Mouse (Mus musculus) MEL (cell line): ENCODE results near the gene Ctsw. TPM values are rescaled to one million over a fixed set of nuclear protein-coding genes. Genes with fewer than 3 reads are reported as not detected.

ENCODE experiments used
- DNase-seq: peaks from one replicate; pipeline ENCODE4 v3.0.0; 2011; ENCODE audit warnings: low read depth, low spot score
- H3K27ac ChIP-seq: 2 replicates; pipeline ENCODE4 v1.5.1; 2012; ENCODE audit warnings: low read depth, mild to moderate bottlenecking, control low read depth, low read length, moderate library complexity; ENCODE audit not compliant: control insufficient read depth
- H3K27me3 ChIP-seq, 2 experiments: fragments of 150-350 bp in 1 of 2; sonication (generic) in 1 of 2; 2 replicates each; pipeline ENCODE4 v1.6.1; 2012; ENCODE audit warnings: low read length in 2 of 2, mild to moderate bottlenecking in 2 of 2, improper control_type of control experiment in 1 of 2, moderate library complexity in 1 of 2; ENCODE audit not compliant: insufficient read depth in 2 of 2, control insufficient read depth in 1 of 2
- H3K36me3 ChIP-seq, 2 experiments: 2 replicates each; pipeline ENCODE4 v1.6.1; 2012 to 2014; ENCODE audit warnings: low read length in 2 of 2, improper control_type of control experiment in 1 of 2, inconsistent platforms in 1 of 2, mild to moderate bottlenecking in 1 of 2; ENCODE audit not compliant: insufficient read depth in 2 of 2, control insufficient read depth in 1 of 2
- H3K4me1 ChIP-seq, 2 experiments: fragments of 150-350 bp in 1 of 2; sonication (generic) in 1 of 2; 2 replicates each; pipeline ENCODE4 v1.6.1; 2012; ENCODE audit warnings: low read length in 2 of 2, improper control_type of control experiment in 1 of 2, mild to moderate bottlenecking in 1 of 2; ENCODE audit not compliant: insufficient read depth in 2 of 2, control insufficient read depth in 1 of 2
- H3K4me3 ChIP-seq, 2 experiments: fragments of 150-350 bp in 1 of 2; sonication (generic) in 1 of 2; 2 replicates each; pipeline ENCODE4 v1.5.1; 2012; ENCODE audit warnings: low read depth in 2 of 2, low read length in 2 of 2, mild to moderate bottlenecking in 2 of 2, moderate library complexity in 2 of 2, control low read depth in 1 of 2, improper control_type of control experiment in 1 of 2; ENCODE audit not compliant: control insufficient read depth in 1 of 2, insufficient read depth in 1 of 2
- H3K79me2 ChIP-seq: 2 replicates; pipeline ENCODE4 v1.6.1; 2012; ENCODE audit warnings: mild to moderate bottlenecking, low read length, moderate library complexity; ENCODE audit not compliant: control insufficient read depth, poor library complexity, insufficient read depth
- H3K9ac ChIP-seq: 2 replicates; pipeline ENCODE4 v1.6.1; 2012; ENCODE audit warnings: low read depth, mild to moderate bottlenecking, control low read depth, low read length, moderate library complexity; ENCODE audit not compliant: control insufficient read depth, poor library complexity, severe bottlenecking
- H3K9me3 ChIP-seq: fragments of 150-350 bp; sonication (generic); replicated peaks from 2 replicates; pipeline ENCODE4 v1.6.1; 2012; ENCODE audit warnings: mild to moderate bottlenecking, low read length, improper control_type of control experiment, moderate library complexity; ENCODE audit not compliant: insufficient read depth
- CHD1 ChIP-seq: IDR thresholded peaks from 2 replicates; pipeline ENCODE4 v1.6.1; 2012; ENCODE audit warnings: low read depth, mild to moderate bottlenecking, inconsistent platforms, low read length, improper control_type of control experiment
- CTCF ChIP-seq, 3 experiments: IDR thresholded peaks in 2 of 3; conservative IDR thresholded peaks in 1 of 3; 2 replicates each; pipeline ENCODE4 v1.5.1; 2011 to 2012; ENCODE audit warnings: low read length in 3 of 3, low read depth in 2 of 3, mild to moderate bottlenecking in 2 of 3, improper control_type of control experiment in 1 of 3, inconsistent platforms in 1 of 3, mixed read lengths in 1 of 3, moderate library complexity in 1 of 3; ENCODE audit not compliant: control insufficient read depth in 1 of 3, insufficient read depth in 1 of 3, poor library complexity in 1 of 3, severe bottlenecking in 1 of 3
- E2F4 ChIP-seq: IDR thresholded peaks from 2 replicates; pipeline ENCODE4 v1.6.1; 2011; ENCODE audit warnings: low read depth, low read length, improper control_type of control experiment, borderline replicate concordance
- ETS1 ChIP-seq: IDR thresholded peaks from 2 replicates; pipeline ENCODE4 v1.6.1; 2012; ENCODE audit warnings: low read depth, mild to moderate bottlenecking, inconsistent platforms, low read length, improper control_type of control experiment, moderate library complexity
- GATA1 ChIP-seq: IDR thresholded peaks from 2 replicates; pipeline ENCODE4 v1.6.1; 2011; ENCODE audit warnings: low read depth, low read length, improper control_type of control experiment
- HCFC1 ChIP-seq: IDR thresholded peaks from 2 replicates; pipeline ENCODE4 v1.6.1; 2012; ENCODE audit warnings: low read depth, mild to moderate bottlenecking, inconsistent platforms, low read length, improper control_type of control experiment, moderate library complexity
- MAX ChIP-seq: IDR thresholded peaks from 2 replicates; pipeline ENCODE4 v1.6.1; 2011; ENCODE audit warnings: low read length, improper control_type of control experiment
- MEF2A ChIP-seq: IDR thresholded peaks from 2 replicates; pipeline ENCODE4 v1.6.1; 2014; ENCODE audit warnings: low read depth, mild to moderate bottlenecking, inconsistent platforms, low read length, improper control_type of control experiment; ENCODE audit not compliant: poor library complexity, insufficient replicate concordance, severe bottlenecking; ENCODE audit errors: extremely low read depth
- POLR2A ChIP-seq, 2 experiments: IDR thresholded peaks; 2 replicates each; pipeline ENCODE4 v1.6.1; 2011 to 2012; ENCODE audit warnings: low read length in 2 of 2, mild to moderate bottlenecking in 2 of 2, control low read depth in 1 of 2, improper control_type of control experiment in 1 of 2, low read depth in 1 of 2, moderate library complexity in 1 of 2; ENCODE audit not compliant: control insufficient read depth in 1 of 2, insufficient read depth in 1 of 2, poor library complexity in 1 of 2
- POLR2AphosphoS5 ChIP-seq: IDR thresholded peaks from 2 replicates; pipeline ENCODE4 v1.6.1; 2012; ENCODE audit warnings: low read depth, borderline replicate concordance, mild to moderate bottlenecking, inconsistent platforms, low read length, moderate library complexity, mixed read lengths
- RCOR1 ChIP-seq: IDR thresholded peaks from 2 replicates; pipeline ENCODE4 v1.6.1; 2012; ENCODE audit warnings: low read depth, mild to moderate bottlenecking, inconsistent platforms, low read length, improper control_type of control experiment
- SMC3 ChIP-seq: IDR thresholded peaks from 2 replicates; pipeline ENCODE4 v1.6.1; 2011; ENCODE audit warnings: low read depth, low read length, improper control_type of control experiment
- UBTF ChIP-seq: IDR thresholded peaks from 2 replicates; pipeline ENCODE4 v1.6.1; 2012; ENCODE audit warnings: low read depth, mild to moderate bottlenecking, inconsistent platforms, low read length, improper control_type of control experiment, moderate library complexity, borderline replicate concordance; ENCODE audit not compliant: insufficient read depth
- USF1 ChIP-seq: IDR thresholded peaks from 2 replicates; pipeline ENCODE4 v1.6.1; 2014; ENCODE audit warnings: low read depth, mild to moderate bottlenecking, inconsistent platforms, low read length, improper control_type of control experiment, moderate library complexity
- ZKSCAN1 ChIP-seq: IDR thresholded peaks from 2 replicates; pipeline ENCODE4 v1.6.1; 2012; ENCODE audit warnings: low read depth, mild to moderate bottlenecking, inconsistent platforms, low read length, improper control_type of control experiment, moderate library complexity
- ZNF384 ChIP-seq: IDR thresholded peaks from 2 replicates; pipeline ENCODE4 v1.6.1; 2012; ENCODE audit warnings: low read depth, mild to moderate bottlenecking, inconsistent platforms, low read length, improper control_type of control experiment
- polyA plus RNA-seq, 2 experiments: library from polyadenylated mRNA; stranded (reverse) in 1 of 2; unstranded in 1 of 2; fragments of >175 nt in 1 of 2; fragments of >200 nt in 1 of 2; gene quantifications; 2 replicates each; pipeline versions ENCODE4 v1.2.1 to v1.2.4; 2012; ENCODE audit warnings: low replicate concordance in 2 of 2, low read depth in 1 of 2; ENCODE audit not compliant: insufficient read length in 2 of 2, insufficient read depth in 1 of 2, missing spikeins in 1 of 2
- total RNA-seq: library from RNA; depleted of rRNA; stranded (reverse); fragments of 300-350 nt; gene quantifications from 2 replicates; pipeline ENCODE4 v1.2.3, GENCODE M21; 2012

Ctsw gene
- total and polyA plus RNA-seq, 3 experiments = 0.15 to 0.39 TPM; not detected in 1

- TF ChIP-seq CTCF (IDR thresholded peaks at IDR 0.05 in 2 of 3, conservative IDR thresholded peaks at IDR 0.05 in 1 of 3; ENCODE audit: control insufficient read depth in 1 of 3, insufficient read depth in 1 of 3, low read depth in 2 of 3, low read length in 3 of 3, poor library complexity in 1 of 3, severe bottlenecking in 1 of 3) (peak; percentile 30 to 70 (median 49); a peak in 5 of 6 replicates), USF1 (no peak), ZKSCAN1 (no peak), MAX (0 out of 2 replicates have a peak, but pooled peaks have one; percentile 51), ZNF384 (no peak)
Observed at GRCm38 (mm10) chr19:5432992-5433852, 35.1 kb downstream of the Ctsw start (continued).

GRCm38 (mm10) chr19:5431911-5432464 lies 36.3 kb downstream of the Ctsw start:
- peaks cover 5 to 16% of the 10 kb centered on the region in 2 experiments for H3K4me1 ChIP-seq
- DNase-seq = no peak

GRCm38 (mm10) chr19:5430408-5430807 lies 37.9 kb downstream of the Ctsw start:
- TF ChIP-seq POLR2AphosphoS5 (no peak), ETS1 (0 out of 2 replicates have a peak, but pooled peaks have one; percentile 21)
- DNase-seq = no peak
- Histone ChIP-seq H3K4me3 (no peak overlapping the region), H3K9me3 (no peaks in the 10 kb centered on the region), H3K9ac (no peak overlapping the region), H3K36me3 (peaks cover 0 to 9% of the 10 kb centered on the region in 2 experiments; a peak in 2 of 4 replicates), H3K27ac (no peak overlapping the region), H3K4me1 (peaks cover 5 to 23% of the 10 kb centered on the region in 2 experiments), H3K27me3 (no peaks in the 10 kb centered on the region), H3K79me2 (peaks cover 10% of the 10 kb centered on the region)

More at GRCm38 (mm10) chr19:5431911-5432464, 36.3 kb downstream of the Ctsw start:
- peaks cover 0 to 9% of the 10 kb centered on the region in 2 experiments; a peak in 2 of 4 replicates for H3K36me3 ChIP-seq
- H3K9me3 ChIP-seq = no peaks in the 10 kb centered on the region
- no peak overlapping the region for H3K27ac ChIP-seq
- TF ChIP-seq ZNF384 (no peak), ZKSCAN1 (no peak), RCOR1 (no peak), UBTF (no peak), CHD1 (no peak), POLR2A (IDR thresholded peaks at IDR 0.05; ENCODE audit: control insufficient read depth in 1 of 2, insufficient read depth in 1 of 2, low read depth in 1 of 2, low read length in 2 of 2, poor library complexity in 1 of 2) (no peak), MEF2A (no peak), SMC3 (no peak), E2F4 (no peak), GATA1 (no peak), HCFC1 (no peak)
- no peak overlapping the region for H3K9ac ChIP-seq
- no peak overlapping the region for H3K4me3 ChIP-seq
- H3K79me2 ChIP-seq = no peaks in the 10 kb centered on the region; the same call in 1 of the 2 replicates
- H3K27me3 ChIP-seq = no peaks in the 10 kb centered on the region
